Mouse (Mus musculus) lung, adult 2 months (tissue): Measurements from ENCODE around the gene Osbpl11. TPM values are rescaled to one million over a fixed set of nuclear protein-coding genes. Genes with fewer than 3 reads are reported as not detected.
A peak's percentile ranks its signal among the peaks of the same experiment; 100 is the strongest.

ENCODE experiments used
- DNase-seq: peaks from one replicate; pipeline ENCODE4 v3.0.0; 2022
- H3K4me1 ChIP-seq: fragments of 200-500 bp; 2 replicates; pipeline ENCODE4 v1.6.1; 2011; ENCODE audit warnings: low read length; ENCODE audit not compliant: control insufficient read depth, insufficient read depth
- H3K4me3 ChIP-seq: fragments of 200-500 bp; replicated peaks from 2 replicates; pipeline ENCODE3; 2011; ENCODE audit warnings: low read depth, mild to moderate bottlenecking, control low read depth, low read length; ENCODE audit errors: extremely low read depth
- CTCF ChIP-seq: fragments of 200-500 bp; IDR thresholded peaks from 2 replicates; pipeline ENCODE4 v1.5.1; 2011; ENCODE audit warnings: mild to moderate bottlenecking, low read length, control low read depth; ENCODE audit not compliant: insufficient read depth
- POLR2A ChIP-seq: fragments of 200-500 bp; IDR thresholded peaks from 2 replicates; pipeline ENCODE4 v1.6.1; 2011; ENCODE audit warnings: low read depth, mild to moderate bottlenecking, control low read depth, low read length, borderline replicate concordance; ENCODE audit errors: extremely low read depth
- WGBS: fragments of 180-500 bp; shearing (Covaris S2); methylation state at CpG from one replicate; pipeline ENCODE4 v1.1.7; 2018; 5-methylcytosine and 5-hydroxymethylcytosine counted together
- polyA plus RNA-seq: library from polyadenylated mRNA; depleted of rRNA; stranded (reverse); fragments of >200 nt; gene quantifications from 2 replicates; pipeline ENCODE4 v1.2.3, GENCODE M21; 2012

The Osbpl11 gene
- polyA plus RNA-seq, 1 experiment: 11.3 TPM

- H3K4me3 ChIP-seq: no peak overlapping the region
- WGBS: 89% methylated on average over 5 of the region's 5 CpGs
- no peak for DNase-seq
- no peaks in the 10 kb centered on the region for H3K4me1 ChIP-seq
- TF ChIP-seq POLR2A (no peak), CTCF (no peak)
Observed at GRCm38 (mm10) chr16:33224381-33224780, 39.5 kb downstream of the Osbpl11 start.

DNA sequence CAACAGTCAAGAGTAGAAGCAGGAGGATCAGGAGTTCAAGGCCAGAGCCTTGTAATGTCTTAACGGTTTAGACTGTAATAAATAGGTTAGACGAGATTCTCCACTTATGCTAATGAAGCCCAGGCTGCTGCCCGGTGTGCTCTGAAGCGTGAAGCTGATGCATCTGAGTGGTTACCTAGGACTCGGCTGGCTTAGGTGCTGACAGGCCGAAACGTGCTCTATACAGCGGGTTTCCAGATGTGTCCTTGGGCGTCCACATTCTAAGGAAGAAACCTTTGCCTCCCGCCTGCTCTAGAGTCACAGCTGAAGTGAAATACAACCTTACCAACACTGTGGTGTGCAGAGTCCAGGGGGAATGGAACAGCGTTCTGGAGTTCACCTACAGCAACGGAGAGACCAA lies 49.3 kb downstream of the Osbpl11 start:
- no peak overlapping the region for H3K4me3 ChIP-seq
- WGBS: 89% methylated on average over 12 of the region's 12 CpGs
- no peak for DNase-seq
- TF ChIP-seq POLR2A (no peak), CTCF (no peak)
- no peaks in the 10 kb centered on the region for H3K4me1 ChIP-seq

- H3K4me1 ChIP-seq: no peaks in the 10 kb centered on the region
- no peak for TF ChIP-seq CTCF
- TF ChIP-seq POLR2A: no peak
- DNase-seq: no peak
- WGBS: 47% methylated on average over 6 of the region's 6 CpGs
- no peak overlapping the region for H3K4me3 ChIP-seq
Observed at GRCm38 (mm10) chr16:33236151-33236550, 51.3 kb downstream of the Osbpl11 start.

GRCm38 (mm10) chr16:33239305-33239704 lies 54.4 kb downstream of the Osbpl11 start:
- 96% methylated on average over 2 of the region's 2 CpGs for WGBS
- no peaks in the 10 kb centered on the region for H3K4me1 ChIP-seq
- no peak for TF ChIP-seq POLR2A
- TF ChIP-seq CTCF: no peak
- DNase-seq: no peak
- H3K4me3 ChIP-seq: no peak overlapping the region

GRCm38 (mm10) chr16:33242046-33242445 lies 57.2 kb downstream of the Osbpl11 start:
- WGBS: 50% methylated on average over 6 of the region's 6 CpGs
- Histone ChIP-seq H3K4me3 (no peak overlapping the region), H3K4me1 (no peaks in the 10 kb centered on the region)
- TF ChIP-seq POLR2A (no peak), CTCF (no peak)
- DNase-seq: no peak

DNA sequence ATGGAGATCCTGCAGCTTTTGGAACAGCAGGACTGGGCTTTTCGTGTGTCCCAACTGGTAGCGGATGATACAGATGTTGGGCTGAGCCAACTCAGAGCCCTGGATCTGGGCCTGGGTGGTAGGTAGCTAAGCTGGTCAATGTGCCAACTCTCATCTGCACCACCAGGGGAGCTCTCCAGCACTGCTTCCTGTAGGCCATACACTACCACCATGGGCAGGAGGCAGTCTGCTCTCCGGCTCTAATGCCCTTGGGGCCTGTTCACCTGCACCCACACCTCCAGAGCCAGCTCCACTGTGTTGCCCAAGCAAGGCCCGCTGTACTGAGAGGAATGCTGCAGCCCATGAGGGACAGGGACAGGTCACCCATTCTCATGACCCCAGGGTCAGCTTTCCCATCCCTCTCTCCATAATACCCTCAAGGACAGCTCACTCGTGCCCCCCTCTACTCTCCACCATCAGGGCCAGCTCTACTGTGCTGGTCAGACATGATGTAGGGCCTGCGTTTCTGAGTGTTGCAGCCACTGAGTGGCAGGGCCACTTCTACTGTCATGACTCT lies 59.3 kb downstream of the Osbpl11 start:
- no peaks in the 10 kb centered on the region for H3K4me1 ChIP-seq
- 82% methylated on average over 6 of the region's 6 CpGs for WGBS
- DNase-seq: no peak
- H3K4me3 ChIP-seq: no peak overlapping the region
- TF ChIP-seq POLR2A (no peak), CTCF (peak; percentile 51)

GRCm38 (mm10) chr16:33244933-33245470 lies 60.1 kb downstream of the Osbpl11 start:
- 92% methylated on average over 9 of the region's 9 CpGs for WGBS
- no peak overlapping the region for H3K4me3 ChIP-seq
- H3K4me1 ChIP-seq: no peaks in the 10 kb centered on the region
- TF ChIP-seq CTCF (no peak), POLR2A (no peak)
- DNase-seq: no peak

DNA sequence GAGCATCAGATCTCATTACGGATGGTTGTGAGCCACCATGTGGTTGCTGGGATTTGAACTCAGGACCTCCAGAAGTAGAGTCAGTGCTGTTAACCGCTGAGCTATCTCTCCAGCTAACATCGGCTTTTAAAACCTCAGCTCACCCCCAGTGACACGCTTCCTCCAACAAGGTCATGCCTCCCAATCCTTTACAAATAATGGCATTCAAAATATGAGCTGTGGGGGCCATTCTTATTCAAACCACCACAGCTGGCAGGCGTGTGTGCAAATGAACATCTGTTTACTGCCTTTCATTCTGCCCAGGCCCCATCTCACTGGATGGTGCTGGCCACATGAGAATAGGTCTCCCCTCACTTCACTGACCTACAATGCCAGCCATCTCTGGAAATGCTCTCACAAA lies 61.7 kb downstream of the Osbpl11 start:
- no peaks in the 10 kb centered on the region for H3K4me1 ChIP-seq
- no peak overlapping the region for H3K4me3 ChIP-seq
- TF ChIP-seq CTCF (no peak), POLR2A (no peak)
- 90% methylated on average over 5 of the region's 5 CpGs for WGBS
- DNase-seq: no peak

GRCm38 (mm10) chr16:33247006-33247405 lies 62.1 kb downstream of the Osbpl11 start:
- 76% methylated on average over 2 of the region's 2 CpGs for WGBS
- Histone ChIP-seq H3K4me3 (no peak overlapping the region), H3K4me1 (peaks cover 1% of the 10 kb centered on the region; the same call in 1 of the 2 replicates)
- no peak for DNase-seq
- TF ChIP-seq CTCF: no peak
- no peak for TF ChIP-seq POLR2A

DNA sequence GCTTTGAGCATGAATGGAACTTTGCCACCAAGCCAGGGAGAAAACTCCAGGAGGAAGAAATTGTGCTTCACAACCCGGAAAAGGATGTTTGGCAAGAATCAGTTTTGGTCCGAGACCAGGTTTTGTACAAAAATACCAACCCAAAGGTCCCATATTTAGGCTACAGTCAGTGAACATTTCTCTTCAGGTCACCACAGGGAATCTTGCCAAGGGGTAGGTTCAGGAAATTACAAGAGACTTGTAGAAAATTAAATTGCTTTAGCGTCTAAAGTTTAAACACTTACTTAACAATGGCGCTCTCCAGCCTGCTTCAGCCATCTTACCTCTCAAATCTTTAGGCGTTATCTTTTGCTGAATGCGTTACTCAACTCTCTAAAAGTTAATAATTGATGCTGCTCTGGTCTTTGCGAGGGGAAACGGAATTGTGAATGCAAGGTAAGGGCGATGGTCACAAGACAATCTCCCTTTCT lies 65.8 kb downstream of the Osbpl11 start:
- Histone ChIP-seq H3K4me1 (peaks cover 10% of the 10 kb centered on the region), H3K4me3 (peak overlapping the region; percentile 87)
- no peak for DNase-seq
- TF ChIP-seq CTCF (no peak), POLR2A (no peak)
- 2% methylated on average over 9 of the region's 9 CpGs for WGBS
